Mouse (Mus musculus) heart, adult 2 months (tissue): ENCODE measurements around the gene Cd3eap. TPM values are rescaled to one million over a fixed set of nuclear protein-coding genes. Genes with fewer than 3 reads are reported as not detected.

Experiments
- DNase-seq, 2 experiments: peaks; one replicate each; pipeline ENCODE4 v3.0.0; 2021
- H3K27ac ChIP-seq: fragments of 200-600 bp; 2 replicates; pipeline ENCODE4 v1.8.1; 2022
- H3K27me3 ChIP-seq: fragments of 200-500 bp; 2 replicates; pipeline ENCODE4 v1.6.1; 2012; ENCODE audit warnings: mild to moderate bottlenecking, low read length, inconsistent platforms, mixed read lengths; ENCODE audit not compliant: control insufficient read depth, insufficient read depth
- H3K36me3 ChIP-seq: fragments of 200-500 bp; 2 replicates; pipeline ENCODE4 v1.6.1; 2012; ENCODE audit warnings: low read length, inconsistent platforms; ENCODE audit not compliant: control insufficient read depth, insufficient read depth
- H3K4me1 ChIP-seq: fragments of 200-500 bp; 2 replicates; pipeline ENCODE4 v1.6.1; 2011; ENCODE audit warnings: low read length; ENCODE audit not compliant: control insufficient read depth, insufficient read depth
- H3K4me3 ChIP-seq: fragments of 200-600 bp; 2 replicates; pipeline ENCODE4 v1.8.1; 2022
- H3K79me2 ChIP-seq: fragments of 200-500 bp; replicated peaks from 2 replicates; pipeline ENCODE4 v1.6.1; 2012; ENCODE audit warnings: mild to moderate bottlenecking, inconsistent platforms, low read length, moderate library complexity, mixed read lengths; ENCODE audit not compliant: control insufficient read depth, insufficient read depth
- H3K9ac ChIP-seq: fragments of 200-500 bp; 2 replicates; pipeline ENCODE4 v1.6.1; 2012; ENCODE audit warnings: low read depth, mild to moderate bottlenecking, control low read depth, inconsistent platforms, low read length, mixed read lengths
- CTCF ChIP-seq: fragments of 200-600 bp; IDR thresholded peaks from 2 replicates; pipeline ENCODE4 v1.8.1; 2022; ENCODE audit warnings: antibody characterized with exemption, mild to moderate bottlenecking, moderate library complexity
- EP300 ChIP-seq: fragments of 200-500 bp; IDR thresholded peaks from 2 replicates; pipeline ENCODE4 v1.6.1; 2011; ENCODE audit warnings: low read depth, low read length, control low read depth; ENCODE audit not compliant: insufficient read depth
- POLR2A ChIP-seq: fragments of 200-500 bp; IDR thresholded peaks from 2 replicates; pipeline ENCODE4 v1.6.1; 2011; ENCODE audit warnings: mild to moderate bottlenecking, low read depth, low read length, control low read depth; ENCODE audit not compliant: insufficient read depth
- WGBS: fragments of 180-500 bp; shearing (Covaris S2); methylation state at CpG from one replicate; pipeline ENCODE4 v1.1.7; 2018; 5-methylcytosine and 5-hydroxymethylcytosine counted together
- intact Hi-C: fragments of 180-260 bp; cut with DNase I; formaldehyde crosslinking; loops from one replicate; pipeline ENCODE4 v1.15.1; 2025
- polyA plus RNA-seq: library from polyadenylated mRNA; depleted of rRNA; stranded (reverse); fragments of >200 nt; gene quantifications from 2 replicates; pipeline ENCODE4 v1.2.3, GENCODE M21; 2012
- total RNA-seq, 2 experiments: library from RNA; stranded (reverse); gene quantifications; 2 replicates each; pipeline ENCODE4 v1.2.3; 2021

Cd3eap gene
- total and polyA plus RNA-seq, 3 experiments = 4.7 to 9.7 (median 9.3) TPM

DNA sequence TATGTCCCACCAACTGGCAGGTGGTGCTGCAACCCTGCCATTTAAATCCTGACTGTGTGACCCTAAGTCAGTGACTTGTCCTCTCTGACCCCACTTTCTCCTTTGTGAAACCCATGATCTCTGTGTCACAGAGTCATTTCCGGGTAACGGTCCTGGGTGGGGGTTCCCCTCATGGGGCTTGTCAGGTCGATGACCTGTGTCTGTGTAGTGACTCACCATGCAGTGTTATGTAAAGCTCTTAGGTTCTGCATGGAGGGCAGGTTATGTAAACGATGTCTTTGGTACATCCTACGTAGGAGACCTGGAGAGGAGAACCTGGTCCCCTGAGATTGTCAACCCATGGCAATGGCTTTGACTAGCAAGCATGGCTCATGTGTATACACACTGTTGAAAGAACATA is 37.8 kb downstream of the Cd3eap start:
- no peak overlapping the region for H3K4me3 ChIP-seq
- H3K4me1 ChIP-seq = peaks cover 13% of the 10 kb centered on the region
- no peak for TF ChIP-seq EP300
- TF ChIP-seq POLR2A = no peak
- no peak for TF ChIP-seq CTCF
- DNase-seq = no peak
- no peaks in the 10 kb centered on the region for H3K36me3 ChIP-seq
- no peaks in the 10 kb centered on the region for H3K27me3 ChIP-seq
- H3K27ac ChIP-seq = no peak overlapping the region
- WGBS = 45% methylated on average over 5 of the region's 5 CpGs
- H3K9ac ChIP-seq = no peak overlapping the region
- intact Hi-C loops = no loop called here
- no peaks in the 10 kb centered on the region for H3K79me2 ChIP-seq

DNA sequence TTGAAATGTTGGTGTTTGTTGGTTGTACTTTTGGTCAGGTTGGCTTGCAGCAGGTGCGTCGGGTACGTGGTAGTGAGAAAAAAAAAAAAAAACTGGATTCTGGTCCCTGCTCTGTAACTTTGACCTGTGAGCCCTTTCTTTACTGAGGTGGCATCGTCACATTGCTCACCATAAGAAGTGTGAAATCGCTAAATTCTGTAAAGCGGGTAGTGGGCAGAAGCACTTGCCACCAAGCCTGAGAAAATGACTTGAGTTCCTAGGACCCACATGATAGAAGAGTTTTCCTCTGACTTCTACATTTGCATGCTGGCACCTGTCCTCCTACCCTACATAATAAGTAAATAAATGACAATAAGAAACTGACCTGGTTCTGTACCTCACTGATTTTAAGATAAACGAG is 38.6 kb downstream of the Cd3eap start:
- no peak for TF ChIP-seq POLR2A
- TF ChIP-seq CTCF = no peak
- TF ChIP-seq EP300 = no peak
- H3K4me1 ChIP-seq = peaks cover 12% of the 10 kb centered on the region
- H3K9ac ChIP-seq = no peak overlapping the region
- intact Hi-C loops = no loop called here
- no peak for DNase-seq
- WGBS = 45% methylated on average over 7 of the region's 7 CpGs
- H3K27me3 ChIP-seq = no peaks in the 10 kb centered on the region
- H3K27ac ChIP-seq = peak overlapping the region; percentile 71
- H3K79me2 ChIP-seq = no peaks in the 10 kb centered on the region
- no peak overlapping the region for H3K4me3 ChIP-seq
- H3K36me3 ChIP-seq = no peaks in the 10 kb centered on the region

DNA sequence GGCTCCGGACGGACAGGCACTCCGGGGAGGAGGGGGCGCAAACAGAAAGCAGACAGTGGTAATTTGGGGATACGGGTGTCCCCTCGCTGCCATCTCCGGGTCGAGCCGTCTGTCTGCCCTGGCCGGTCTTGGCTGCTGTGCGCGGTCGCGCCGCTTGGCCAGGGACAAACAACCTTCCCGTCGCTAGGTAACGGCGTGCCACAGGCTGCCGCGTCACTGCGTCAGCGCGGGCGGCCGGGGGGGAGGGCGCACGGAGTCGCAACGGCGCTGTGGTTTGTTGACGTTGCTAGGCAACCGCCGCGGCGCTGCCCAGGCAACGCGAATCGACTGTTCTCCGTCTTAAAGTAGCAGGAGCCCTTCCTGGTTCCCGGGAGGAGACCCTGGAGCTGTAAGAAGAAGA is 39.4 kb downstream of the Cd3eap start:
- TF ChIP-seq POLR2A = peak; percentile 68
- peak; percentile 54 for TF ChIP-seq CTCF
- peak; percentile 72 for TF ChIP-seq EP300
- DNase-seq = peak; percentile 96 to 98
- 1% methylated on average over 41 of the region's 41 CpGs for WGBS
- H3K27me3 ChIP-seq = no peaks in the 10 kb centered on the region
- H3K9ac ChIP-seq = peak overlapping the region; percentile 67
- H3K79me2 ChIP-seq = no peaks in the 10 kb centered on the region
- peak overlapping the region; percentile 55 for H3K4me3 ChIP-seq
- H3K27ac ChIP-seq = peak overlapping the region; percentile 82
- intact Hi-C loops = no loop called here
- H3K4me1 ChIP-seq = peaks cover 12% of the 10 kb centered on the region
- no peaks in the 10 kb centered on the region for H3K36me3 ChIP-seq

DNA sequence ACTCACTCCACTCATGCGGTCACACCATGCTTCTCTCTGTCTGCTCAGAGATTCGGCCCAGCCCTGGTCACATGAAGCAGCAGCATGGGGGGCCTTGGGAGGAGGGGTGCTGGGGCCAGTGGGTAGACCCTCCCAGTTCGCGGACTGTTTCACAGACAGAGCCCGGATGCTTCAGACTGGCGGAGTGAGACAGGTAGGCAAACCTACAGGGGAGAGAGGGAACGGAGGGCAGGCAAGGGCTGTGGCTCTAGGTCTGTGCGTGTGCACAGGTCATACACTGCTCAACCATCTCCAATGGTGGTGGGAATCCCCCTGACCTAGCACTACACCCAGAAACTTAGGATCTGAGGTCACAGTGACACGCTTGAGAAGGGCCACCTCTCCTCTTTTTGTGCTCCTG is 39.8 kb downstream of the Cd3eap start:
- intact Hi-C loops = no loop called here
- Histone ChIP-seq H3K79me2 (no peaks in the 10 kb centered on the region), H3K9ac (peak overlapping the region; percentile 67), H3K27me3 (no peaks in the 10 kb centered on the region), H3K4me3 (peak overlapping the region; percentile 55), H3K27ac (peak overlapping the region; percentile 82), H3K4me1 (peaks cover 12% of the 10 kb centered on the region), H3K36me3 (no peaks in the 10 kb centered on the region)
- TF ChIP-seq CTCF = no peak
- no peak for TF ChIP-seq POLR2A
- no peak for TF ChIP-seq EP300
- peak in 1 of 2 experiments; percentile 49 for DNase-seq
- WGBS = 28% methylated on average over 9 of the region's 9 CpGs

DNA sequence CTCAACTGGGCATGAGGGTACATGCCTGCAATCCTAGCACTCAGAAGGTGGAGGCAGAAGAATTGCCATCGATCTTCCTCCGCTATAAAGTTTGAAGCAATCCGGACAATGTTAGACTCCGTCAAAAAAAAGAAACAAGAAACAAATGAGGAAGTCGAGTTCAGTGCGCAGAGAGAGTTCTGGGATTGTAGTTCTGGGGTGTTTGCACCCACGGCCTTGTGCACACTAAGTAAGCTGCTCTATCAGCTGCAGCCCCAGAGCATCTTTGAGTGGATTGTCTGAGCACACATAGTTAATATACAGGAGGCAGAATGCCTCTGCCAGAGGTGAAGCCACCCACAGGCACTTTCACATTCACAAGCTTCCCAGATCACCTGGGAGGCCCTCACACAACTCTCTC is 40.6 kb downstream of the Cd3eap start:
- H3K36me3 ChIP-seq = no peaks in the 10 kb centered on the region
- no peaks in the 10 kb centered on the region for H3K79me2 ChIP-seq
- no peak overlapping the region for H3K9ac ChIP-seq
- no peak overlapping the region for H3K4me3 ChIP-seq
- H3K27me3 ChIP-seq = no peaks in the 10 kb centered on the region
- DNase-seq = no peak
- 90% methylated on average over 7 of the region's 7 CpGs for WGBS
- H3K4me1 ChIP-seq = peaks cover 12% of the 10 kb centered on the region
- no peak overlapping the region for H3K27ac ChIP-seq
- TF ChIP-seq CTCF (no peak), EP300 (no peak), POLR2A (no peak)
- intact Hi-C loops = no loop called here

DNA sequence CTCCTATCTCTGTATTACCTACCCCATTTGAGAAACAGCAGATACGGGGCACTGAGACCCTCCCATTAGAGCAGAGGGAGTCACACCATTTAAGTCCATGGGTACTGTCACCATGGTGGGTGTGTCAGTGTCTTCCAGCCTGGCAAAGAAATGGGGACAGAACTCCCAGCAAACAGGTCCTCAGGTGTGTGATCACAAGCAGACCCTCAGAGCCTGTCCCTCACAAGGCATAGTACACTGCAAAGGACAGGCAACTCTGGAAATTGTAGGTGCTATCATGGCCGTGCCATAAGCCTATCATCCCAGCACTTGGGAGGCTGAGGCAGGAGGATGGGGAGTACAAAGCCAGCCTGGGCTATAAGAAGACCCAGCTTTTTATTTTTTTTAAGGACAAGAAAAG is 41.1 kb downstream of the Cd3eap start:
- TF ChIP-seq POLR2A = no peak
- TF ChIP-seq CTCF = no peak
- TF ChIP-seq EP300 = no peak
- intact Hi-C loops = no loop called here
- H3K36me3 ChIP-seq = no peaks in the 10 kb centered on the region
- no peaks in the 10 kb centered on the region for H3K79me2 ChIP-seq
- no peak overlapping the region for H3K4me3 ChIP-seq
- no peak overlapping the region for H3K9ac ChIP-seq
- no peak for DNase-seq
- 84% methylated on average over 2 of the region's 2 CpGs for WGBS
- peaks cover 12% of the 10 kb centered on the region for H3K4me1 ChIP-seq
- H3K27me3 ChIP-seq = no peaks in the 10 kb centered on the region
- no peak overlapping the region for H3K27ac ChIP-seq
